Mouse (Mus musculus) forebrain, embryonic 16.5 days (tissue): ENCODE measurements around the gene Noa1. TPM values are rescaled to one million over a fixed set of nuclear protein-coding genes. Genes with fewer than 3 reads are reported as not detected.

Experiments used
- ATAC-seq: fragments of 200-750 bp; cut with Nextera tagmentation; 2 replicates; pipeline ENCODE4 v1.8.0; 2017; ENCODE audit warnings: mild to moderate bottlenecking, moderate library complexity
- H3K27ac ChIP-seq: fragments of 300-500 bp; sonication (generic); 2 replicates; pipeline ENCODE4 v1.5.1; 2014; ENCODE audit warnings: low read length, control low read depth
- H3K27me3 ChIP-seq: fragments of 300-500 bp; sonication (generic); replicated peaks from 2 replicates; pipeline ENCODE4 v1.6.1; 2014; ENCODE audit warnings: low read length; ENCODE audit not compliant: control insufficient read depth, insufficient read depth
- H3K36me3 ChIP-seq: fragments of 300-500 bp; sonication (generic); 2 replicates; pipeline ENCODE4 v1.6.1; 2014; ENCODE audit not compliant: control insufficient read depth, insufficient read depth
- H3K4me1 ChIP-seq: fragments of 300-500 bp; sonication (generic); replicated peaks from 2 replicates; pipeline ENCODE4 v1.6.1; 2014; ENCODE audit warnings: low read length; ENCODE audit not compliant: control insufficient read depth, insufficient read depth
- H3K4me2 ChIP-seq: fragments of 300-500 bp; sonication (generic); 2 replicates; pipeline ENCODE4 v1.6.1; 2014; ENCODE audit warnings: mild to moderate bottlenecking, low read length, control low read depth
- H3K4me3 ChIP-seq: fragments of 300-500 bp; sonication (generic); replicated peaks from 2 replicates; pipeline ENCODE4 v1.5.1; 2014; ENCODE audit warnings: mild to moderate bottlenecking, low read length, control low read depth
- H3K9ac ChIP-seq: fragments of 300-500 bp; sonication (generic); replicated peaks from 2 replicates; pipeline ENCODE4 v1.6.1; 2014; ENCODE audit warnings: low read depth, low read length, control low read depth
- H3K9me3 ChIP-seq: fragments of 300-500 bp; sonication (generic); 2 replicates; pipeline ENCODE4 v1.6.1; 2016; ENCODE audit warnings: low read length; ENCODE audit not compliant: control insufficient read depth
- WGBS: fragments of 180-500 bp; shearing (Covaris S2); extraction: QIAGEN DNeasy Blood & Tissue Kit; methylation state at CpG from one replicate; pipeline ENCODE4 v1.1.7; 2014; 5-methylcytosine and 5-hydroxymethylcytosine counted together
- polyA plus RNA-seq: library from polyadenylated mRNA; unstranded; fragments of >200 nt; fragmentation: Nextera tagmentation; extraction: Ambion mirVana; gene quantifications from 2 replicates; pipeline ENCODE4 v1.2.1, GENCODE M21; 2015

The Noa1 gene
- polyA plus RNA-seq, 1 experiment from 2014 or later: 41.0 TPM

DNA sequence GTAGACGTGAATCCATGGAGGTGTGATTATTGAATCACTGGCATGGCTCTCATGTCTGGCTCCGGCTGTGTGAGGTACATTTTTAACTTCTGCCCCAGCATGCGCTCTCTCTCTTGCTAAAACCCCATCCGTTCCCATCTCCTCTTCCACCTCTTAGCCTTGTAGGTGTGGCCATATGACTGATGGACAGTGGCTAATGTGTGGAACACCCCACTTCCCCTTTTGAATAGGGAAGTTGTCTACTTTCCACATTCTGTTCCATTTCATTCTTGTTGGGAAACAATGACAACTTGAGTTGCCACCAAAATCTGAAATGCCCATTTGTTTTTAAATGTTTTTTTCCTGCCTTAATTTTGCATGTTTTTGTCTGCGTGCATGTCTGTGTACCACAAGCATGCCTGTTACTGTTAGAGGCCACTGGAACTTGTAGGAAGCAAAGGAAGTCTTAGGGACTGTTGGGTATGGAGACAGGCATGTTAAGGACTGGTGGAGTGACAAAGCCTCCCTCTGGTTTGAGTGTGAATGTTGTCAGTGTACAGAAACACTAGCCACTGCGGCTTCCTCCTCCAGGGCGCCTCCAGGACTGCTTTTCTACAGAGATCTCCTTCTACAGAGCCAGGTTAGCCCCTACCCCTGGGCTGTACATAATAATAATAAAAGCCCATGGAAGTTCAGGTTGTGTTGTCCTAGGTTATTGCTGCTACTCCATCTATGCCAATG, 16.9 kb downstream of the Noa1 start:
- Histone ChIP-seq H3K27ac (no peak overlapping the region), H3K27me3 (no peaks in the 10 kb centered on the region), H3K4me3 (no peak overlapping the region), H3K9me3 (no peaks in the 10 kb centered on the region), H3K36me3 (peaks cover 24% of the 10 kb centered on the region), H3K4me2 (no peak overlapping the region), H3K4me1 (no peaks in the 10 kb centered on the region), H3K9ac (no peak overlapping the region)
- no peak for ATAC-seq
- 96% methylated on average over 7 of the region's 7 CpGs for WGBS

GRCm38 (mm10) chr5:77290606-77291005, 19.3 kb downstream of the Noa1 start:
- Histone ChIP-seq H3K9me3 (no peaks in the 10 kb centered on the region), H3K4me2 (no peak overlapping the region)
- WGBS: 98% methylated on average over 2 of the region's 2 CpGs

GRCm38 (mm10) chr5:77289686-77290085, 20.2 kb downstream of the Noa1 start:
- Histone ChIP-seq H3K27ac (no peak overlapping the region), H3K4me2 (no peak overlapping the region), H3K27me3 (no peaks in the 10 kb centered on the region), H3K9me3 (no peaks in the 10 kb centered on the region), H3K4me3 (no peak overlapping the region), H3K36me3 (peaks cover 13% of the 10 kb centered on the region), H3K9ac (no peak overlapping the region), H3K4me1 (no peaks in the 10 kb centered on the region)
- no peak for ATAC-seq
- WGBS: 93% methylated on average over 8 of the region's 8 CpGs

More at GRCm38 (mm10) chr5:77290606-77291005, 19.3 kb downstream of the Noa1 start:
- no peak overlapping the region for H3K4me3 ChIP-seq
- H3K9ac ChIP-seq: no peak overlapping the region
- no peaks in the 10 kb centered on the region for H3K4me1 ChIP-seq
- H3K36me3 ChIP-seq: peaks cover 16% of the 10 kb centered on the region
- H3K27ac ChIP-seq: no peak overlapping the region
- no peak for ATAC-seq
- H3K27me3 ChIP-seq: no peaks in the 10 kb centered on the region

GRCm38 (mm10) chr5:77287901-77288300, 22.0 kb downstream of the Noa1 start:
- Histone ChIP-seq H3K9ac (no peak overlapping the region), H3K27ac (no peak overlapping the region), H3K4me2 (no peak overlapping the region), H3K9me3 (no peaks in the 10 kb centered on the region), H3K27me3 (no peaks in the 10 kb centered on the region), H3K4me1 (no peaks in the 10 kb centered on the region), H3K36me3 (peaks cover 4% of the 10 kb centered on the region), H3K4me3 (no peak overlapping the region)
- ATAC-seq: no peak
- 85% methylated on average over 6 of the region's 6 CpGs for WGBS

GRCm38 (mm10) chr5:77286904-77287303, 23.0 kb downstream of the Noa1 start:
- Histone ChIP-seq H3K4me2 (no peak overlapping the region), H3K4me1 (no peaks in the 10 kb centered on the region), H3K9me3 (no peaks in the 10 kb centered on the region), H3K27ac (no peak overlapping the region), H3K9ac (no peak overlapping the region), H3K36me3 (no peaks in the 10 kb centered on the region), H3K4me3 (no peak overlapping the region), H3K27me3 (no peaks in the 10 kb centered on the region)
- no peak for ATAC-seq
- 69% methylated on average over 5 of the region's 5 CpGs for WGBS

DNA sequence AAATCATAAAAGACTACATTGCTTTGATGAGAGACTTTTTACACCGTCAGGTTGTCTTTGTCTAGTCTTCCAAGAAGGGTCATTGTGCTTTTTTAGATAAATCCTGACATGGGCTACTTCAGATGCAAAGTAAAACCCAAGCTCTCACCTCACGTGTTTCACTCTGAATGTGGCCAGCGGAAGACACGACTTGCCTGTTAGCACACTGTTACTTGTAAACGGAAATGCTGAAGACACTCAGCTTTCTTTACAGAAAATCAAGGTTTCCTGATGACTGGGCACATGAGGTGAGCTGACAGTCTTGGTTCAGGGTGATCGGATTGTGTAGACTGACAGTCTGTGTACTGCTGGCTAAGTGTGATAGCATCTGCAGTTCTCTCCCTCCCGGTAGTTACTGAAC, 24.2 kb downstream of the Noa1 start:
- no peak for ATAC-seq
- H3K36me3 ChIP-seq: no peaks in the 10 kb centered on the region
- WGBS: 77% methylated on average over 7 of the region's 7 CpGs

DNA sequence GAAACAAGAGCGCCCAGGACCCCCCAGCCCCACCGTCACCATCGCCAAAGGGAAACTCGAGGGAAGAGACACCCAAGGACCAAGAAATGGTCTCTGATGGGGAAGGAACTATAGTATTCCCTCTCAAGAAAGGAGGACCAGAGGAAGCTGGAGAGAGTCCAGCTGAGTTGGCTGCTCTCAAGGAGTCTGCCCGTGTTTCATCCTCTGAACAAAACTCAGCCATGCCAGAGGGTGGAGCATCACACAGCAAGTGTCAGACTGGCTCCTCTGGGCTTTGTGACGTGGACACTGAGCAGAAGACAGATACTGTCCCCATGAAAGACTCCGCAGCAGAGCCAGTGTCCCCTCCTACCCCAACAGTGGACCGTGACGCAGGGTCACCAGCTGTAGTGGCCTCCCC, 27.6 kb downstream of the Noa1 start:
- Histone ChIP-seq H3K27me3 (no peaks in the 10 kb centered on the region), H3K4me3 (no peak overlapping the region), H3K4me2 (no peak overlapping the region), H3K9ac (no peak overlapping the region), H3K36me3 (no peaks in the 10 kb centered on the region), H3K4me1 (no peaks in the 10 kb centered on the region), H3K9me3 (no peaks in the 10 kb centered on the region), H3K27ac (no peak overlapping the region)
- ATAC-seq: no peak
- WGBS: 82% methylated on average over 9 of the region's 9 CpGs

More for the DNA sequence above, 24.2 kb downstream of the Noa1 start:
- Histone ChIP-seq H3K27ac (no peak overlapping the region), H3K9me3 (no peaks in the 10 kb centered on the region), H3K4me2 (no peak overlapping the region), H3K4me1 (no peaks in the 10 kb centered on the region), H3K9ac (no peak overlapping the region), H3K4me3 (no peak overlapping the region), H3K27me3 (no peaks in the 10 kb centered on the region)

- H3K36me3 ChIP-seq: no peaks in the 10 kb centered on the region
- H3K4me1 ChIP-seq: no peaks in the 10 kb centered on the region
- no peak for ATAC-seq
- H3K9me3 ChIP-seq: no peaks in the 10 kb centered on the region
- H3K4me3 ChIP-seq: no peak overlapping the region
- 86% methylated on average over 20 of the region's 20 CpGs for WGBS
- H3K4me2 ChIP-seq: no peak overlapping the region
- no peak overlapping the region for H3K9ac ChIP-seq
- no peaks in the 10 kb centered on the region for H3K27me3 ChIP-seq
- no peak overlapping the region for H3K27ac ChIP-seq
Measured at GRCm38 (mm10) chr5:77281518-77282174, 28.2 kb downstream of the Noa1 start.

GRCm38 (mm10) chr5:77277204-77277603, 32.7 kb downstream of the Noa1 start:
- WGBS: 94% methylated on average over 6 of the region's 6 CpGs
- H3K36me3 ChIP-seq: no peaks in the 10 kb centered on the region
- H3K27me3 ChIP-seq: no peaks in the 10 kb centered on the region
- no peak overlapping the region for H3K27ac ChIP-seq
- H3K4me2 ChIP-seq: no peak overlapping the region
- no peak for ATAC-seq
- H3K4me3 ChIP-seq: no peak overlapping the region
- no peaks in the 10 kb centered on the region for H3K9me3 ChIP-seq
- H3K4me1 ChIP-seq: no peaks in the 10 kb centered on the region
- H3K9ac ChIP-seq: no peak overlapping the region
